Mouse (Mus musculus): ENCODE data around the gene Ceacam19.

The Ceacam19 gene

DNA sequence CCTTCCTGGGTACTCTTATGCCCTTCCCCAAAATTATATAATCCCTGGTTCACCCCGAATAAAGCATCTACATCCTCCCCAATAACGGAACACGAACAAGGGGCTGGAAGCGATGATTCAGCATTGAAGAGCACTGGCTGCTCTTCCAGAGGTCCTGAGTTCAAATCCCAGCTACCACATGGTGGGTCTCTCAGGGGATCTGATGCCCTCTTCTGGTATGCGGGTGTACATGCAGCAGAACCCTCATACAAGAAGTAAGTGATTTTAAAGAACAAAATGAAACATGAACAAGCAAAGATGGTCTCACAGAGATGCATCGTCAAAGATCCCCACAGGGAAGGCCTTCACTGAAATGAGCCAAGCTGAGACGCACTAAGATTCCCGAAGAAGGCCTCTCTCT is 7.0 kb downstream of the Ceacam19 start:
- DNase-seq (ENCODE audit: low spot score in 2 of 2) = no peak

DNA sequence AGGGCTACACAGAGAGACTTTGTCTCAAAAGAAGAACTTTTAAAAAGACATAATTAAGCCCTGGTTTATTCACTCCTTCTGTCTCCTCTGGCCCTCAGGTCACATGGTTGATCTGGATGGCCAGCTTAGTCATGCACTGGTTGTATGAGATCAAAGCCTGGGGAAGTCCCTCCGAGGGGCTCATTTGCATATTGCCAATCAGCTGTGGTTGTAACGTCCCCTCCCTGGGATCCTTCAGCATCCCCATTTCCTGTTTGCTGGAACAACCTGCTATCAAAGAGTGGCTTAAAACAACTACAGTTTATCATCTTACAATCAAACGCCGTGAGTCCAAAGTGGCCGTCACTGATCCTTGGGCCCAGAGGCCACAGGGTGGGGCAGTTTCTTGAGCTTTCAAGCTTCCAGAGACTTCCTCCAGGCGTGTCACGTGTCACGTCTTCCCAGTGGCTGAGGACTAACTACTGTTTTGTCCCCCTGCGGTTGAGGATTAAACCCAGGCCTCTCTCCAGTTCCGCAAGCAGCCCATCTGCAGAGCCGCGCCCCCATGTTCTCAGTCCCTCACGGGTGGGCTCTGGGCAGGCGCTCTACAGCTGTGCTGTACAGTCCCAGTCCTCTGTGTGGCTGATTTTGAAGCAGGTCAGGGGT is 10.9 kb downstream of the Ceacam19 start:
- DNase-seq (ENCODE audit: low spot score in 2 of 2) = peak; percentile 21 to 64

DNA sequence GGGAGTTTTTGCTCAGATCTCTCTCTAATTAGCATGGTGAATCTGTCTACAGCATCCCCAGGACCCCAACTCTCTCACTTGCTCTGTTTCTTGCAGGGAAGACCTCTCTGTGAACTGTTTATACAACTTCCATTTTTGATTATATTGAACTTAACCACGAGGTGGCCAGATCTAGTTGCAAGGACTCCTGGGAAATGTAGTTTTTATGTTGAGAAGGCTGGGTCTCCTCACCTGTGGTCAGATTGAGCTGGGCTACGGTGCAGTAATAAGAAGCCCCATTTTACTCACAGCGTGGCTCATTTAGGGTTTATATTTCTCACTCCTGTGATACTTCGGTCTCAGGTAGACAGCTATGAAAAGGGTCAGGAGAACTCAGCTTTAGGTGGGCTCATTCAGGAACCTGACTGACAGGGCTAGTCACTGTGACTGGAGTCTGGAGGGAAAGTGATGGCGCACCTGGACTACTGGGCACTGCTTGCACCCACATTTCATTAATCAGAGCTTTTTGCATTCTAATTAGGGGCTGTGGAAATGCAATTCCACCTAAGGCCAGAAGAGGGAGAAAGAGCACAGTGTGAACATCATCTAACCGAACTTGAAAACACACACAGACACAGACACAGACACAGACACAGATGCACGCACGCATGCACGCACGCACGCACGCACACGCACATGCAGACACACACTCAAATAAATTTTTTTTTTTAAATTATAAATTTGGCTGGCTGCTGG is 11.7 kb downstream of the Ceacam19 start:
- DNase-seq (ENCODE audit: low spot score in 2 of 2) = peak; percentile 18 to 64

DNA sequence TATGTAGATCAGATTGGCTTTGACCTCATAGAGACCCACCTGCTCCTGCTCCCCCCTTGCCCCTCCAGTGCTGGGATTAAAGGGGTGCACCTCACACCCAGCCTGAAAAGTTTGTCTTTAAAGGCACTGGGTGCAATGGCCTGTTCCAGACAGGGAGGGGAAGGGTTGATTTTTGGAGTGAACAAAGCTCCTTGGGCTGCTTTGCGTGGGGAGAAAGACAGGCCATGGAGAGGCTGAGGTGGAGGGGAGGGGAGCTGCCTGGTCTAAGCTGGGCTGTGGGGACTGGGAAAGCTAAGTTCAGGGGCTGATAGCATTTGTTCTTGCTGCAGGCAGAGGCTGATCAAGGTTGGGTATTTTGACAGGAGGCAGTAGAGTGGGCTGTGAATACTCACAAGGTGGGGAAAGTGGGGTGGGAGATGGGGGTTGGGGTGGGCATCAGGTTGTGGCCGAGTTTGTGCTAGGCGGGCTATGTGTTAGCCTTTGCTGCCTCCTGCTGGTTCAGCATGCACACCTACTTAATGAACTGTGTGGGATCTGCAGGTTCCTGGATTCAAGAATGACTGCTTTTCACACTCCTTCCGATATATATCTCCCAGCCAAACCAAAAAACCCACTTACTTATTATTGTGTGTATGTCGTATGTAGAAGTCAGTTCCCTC is 15.7 kb downstream of the Ceacam19 start:
- peak; percentile 33 to 73 for DNase-seq (ENCODE audit: low spot score in 2 of 2)

DNA sequence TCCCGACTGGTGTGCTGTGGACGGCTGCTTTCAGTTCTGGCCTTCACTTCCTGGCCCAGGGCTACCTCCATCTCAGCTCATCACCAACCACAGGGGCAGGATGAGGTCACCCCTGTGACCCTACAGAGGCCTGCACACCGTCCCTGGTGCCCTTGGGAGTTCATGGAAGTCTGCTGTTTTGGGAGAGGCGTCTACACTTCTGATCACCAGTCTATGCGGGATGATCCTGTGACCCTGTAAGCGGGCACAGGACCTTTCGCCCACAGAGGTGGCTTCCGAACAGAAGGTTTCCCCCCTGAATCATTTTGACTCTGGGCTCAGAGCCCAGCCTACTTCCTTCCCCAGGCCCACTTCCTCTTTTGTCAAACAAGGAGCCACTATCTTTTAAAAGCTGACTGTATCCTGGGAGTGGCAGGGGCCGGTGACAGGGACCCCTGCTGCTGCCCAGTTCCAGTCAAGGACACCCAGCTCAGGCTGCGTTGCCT is 16.6 kb downstream of the Ceacam19 start:
- peak; percentile 39 to 60 for DNase-seq (ENCODE audit: low spot score in 2 of 2)

DNA sequence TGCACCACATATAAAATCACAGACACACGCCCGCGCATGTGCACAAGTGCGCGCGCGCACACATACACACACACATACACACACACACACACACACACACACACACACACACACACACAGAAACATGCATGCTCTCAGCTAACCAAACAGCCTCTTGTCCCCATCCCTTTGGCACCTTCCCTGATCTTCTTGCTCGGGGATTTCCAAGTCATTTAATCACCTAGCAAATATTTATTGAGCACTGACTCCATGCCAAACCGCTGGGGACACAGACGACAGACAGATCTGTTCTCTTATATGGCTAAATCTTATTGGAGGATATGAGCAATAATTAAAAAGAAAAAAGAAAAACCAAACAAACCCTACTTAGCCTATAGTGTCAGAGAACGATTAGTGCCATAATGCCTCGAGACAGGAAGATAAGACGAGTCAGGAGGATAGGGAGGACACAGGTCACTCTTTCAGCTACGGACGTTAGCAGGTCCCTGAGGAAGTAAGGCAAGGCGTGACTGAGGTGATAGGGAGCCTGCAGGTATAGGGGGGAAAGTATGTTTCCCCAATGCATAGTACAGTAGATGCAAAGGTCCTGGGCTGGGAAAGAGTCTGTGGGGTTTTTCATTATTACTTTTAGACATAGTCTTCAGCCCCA is 19.9 kb downstream of the Ceacam19 start:
- DNase-seq (ENCODE audit: low spot score in 2 of 2) = no peak

DNA sequence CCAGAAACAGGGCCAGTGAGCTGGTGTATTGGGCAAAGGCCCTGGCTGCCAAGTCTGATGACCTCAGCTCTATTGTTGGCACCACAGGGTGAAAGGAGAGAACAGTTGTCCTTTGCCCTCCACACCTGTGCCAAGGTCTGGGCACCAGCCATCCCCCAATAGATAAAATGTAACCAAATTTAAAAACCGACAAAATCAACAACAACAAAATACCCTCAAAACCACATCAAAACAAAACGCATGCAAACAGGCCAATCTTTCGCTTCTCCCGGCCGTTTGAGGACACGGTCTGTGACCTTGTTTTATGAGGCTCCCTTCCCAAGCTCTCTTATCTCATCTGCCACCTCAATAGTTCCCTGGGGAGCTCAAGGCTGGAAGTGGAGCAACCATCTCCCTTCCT is 21.3 kb downstream of the Ceacam19 start:
- DNase-seq (ENCODE audit: low spot score in 2 of 2) = no peak

DNA sequence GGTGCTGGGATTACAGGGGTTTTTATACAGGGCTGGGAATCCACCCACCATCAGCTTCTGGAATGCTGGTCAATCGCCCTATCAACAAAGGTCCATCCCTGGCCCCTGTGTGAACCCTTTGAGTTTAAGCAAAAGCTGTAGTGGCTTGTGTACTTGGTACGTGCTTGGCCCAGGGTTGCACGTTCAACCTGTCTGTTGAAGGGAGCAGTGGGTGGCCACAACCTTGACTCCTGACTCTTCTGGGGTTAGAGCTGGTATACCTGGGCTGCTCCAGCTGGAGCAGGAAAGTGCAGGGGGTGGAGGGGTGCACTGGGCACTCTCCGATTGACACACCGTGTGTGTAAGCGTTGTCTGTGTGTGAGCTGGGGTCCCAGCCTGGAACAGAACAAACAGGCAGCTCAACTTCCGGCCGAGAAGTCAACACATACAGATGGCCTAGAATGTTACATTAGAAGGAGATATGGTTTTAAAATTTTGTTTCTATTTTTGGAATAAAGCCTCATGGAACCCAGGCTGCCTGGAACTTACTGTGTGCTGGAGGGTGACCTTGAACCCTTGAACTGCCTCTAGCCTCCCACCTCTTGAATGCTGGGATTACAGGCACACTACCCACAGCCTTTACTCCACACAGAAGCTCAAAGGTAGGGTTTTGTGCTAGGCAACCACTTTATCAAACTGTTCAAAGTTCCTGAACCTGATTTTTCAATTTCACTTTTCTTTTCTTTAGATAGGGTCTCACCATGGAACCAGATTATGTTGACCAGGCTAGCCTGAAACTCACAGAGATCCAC is 22.3 kb downstream of the Ceacam19 start:
- DNase-seq (ENCODE audit: low spot score in 2 of 2) = no peak

DNA sequence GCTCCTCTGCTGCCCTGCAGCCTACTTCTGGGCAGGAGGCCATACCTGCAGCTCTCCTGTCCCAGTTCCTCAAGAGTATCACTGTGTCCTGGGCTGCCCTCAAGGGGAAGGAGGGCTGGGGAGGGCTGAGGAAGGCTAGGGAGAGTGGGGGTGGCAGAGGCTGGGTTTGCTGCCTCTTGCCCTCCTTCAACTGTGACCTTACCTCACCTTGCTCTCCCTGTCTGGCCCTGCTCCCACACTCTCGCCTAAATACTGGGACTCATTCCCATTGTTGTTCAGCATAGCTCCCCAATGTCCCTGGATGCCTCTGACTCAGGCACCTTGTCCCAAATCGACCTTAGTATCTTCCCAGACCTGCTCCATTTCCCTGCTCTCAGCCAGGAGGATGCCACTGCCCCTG is 23.5 kb downstream of the Ceacam19 start:
- no peak for DNase-seq (ENCODE audit: low spot score in 2 of 2)

DNA sequence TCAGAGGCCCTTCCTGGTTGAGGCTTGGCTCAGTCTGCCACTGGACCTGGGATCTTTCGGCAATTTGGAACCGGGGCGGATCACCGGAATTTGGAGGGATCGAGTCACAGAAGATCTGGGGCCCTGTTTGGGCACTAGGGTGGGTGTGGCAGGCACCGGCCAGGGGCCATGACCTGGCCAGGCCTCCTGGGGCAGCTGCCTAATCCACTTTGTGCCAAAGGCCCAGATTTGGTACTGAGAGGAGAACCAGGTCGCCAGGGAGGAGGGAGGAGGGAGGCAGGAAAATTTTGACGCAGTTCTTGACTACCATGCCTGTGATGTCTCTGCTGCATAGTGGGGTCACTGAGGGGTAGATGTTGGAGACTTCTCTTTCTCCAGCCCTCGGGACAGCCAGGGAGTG is 26.6 kb downstream of the Ceacam19 start, which contains the start of gene Ceacam16:
Ceacam16 (minus strand) TSS at position 101 of the 400 bp plus-strand sequence.
- DNase-seq (ENCODE audit: low spot score in 2 of 2) = no peak

DNA sequence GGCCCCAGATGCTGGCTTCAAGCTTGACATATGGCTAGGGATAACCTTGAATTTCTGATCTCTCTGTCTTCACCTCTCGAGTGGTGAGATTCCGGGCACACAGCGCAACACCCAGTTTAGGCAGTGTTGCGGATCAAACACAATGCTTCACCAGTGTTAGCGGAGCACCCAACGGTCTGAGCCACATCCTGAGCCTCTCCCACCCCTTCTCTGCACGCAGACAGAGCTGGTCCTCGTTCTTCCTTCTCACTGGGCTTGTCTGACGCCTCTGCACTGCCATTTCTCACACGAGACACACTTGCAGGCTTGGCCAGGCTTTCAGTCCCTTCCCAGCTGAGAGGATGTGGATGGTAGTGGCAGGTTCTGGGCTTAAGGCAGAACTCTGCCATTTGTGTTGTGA is 28.0 kb downstream of the Ceacam19 start:
- no peak for DNase-seq (ENCODE audit: low spot score in 2 of 2)

DNA sequence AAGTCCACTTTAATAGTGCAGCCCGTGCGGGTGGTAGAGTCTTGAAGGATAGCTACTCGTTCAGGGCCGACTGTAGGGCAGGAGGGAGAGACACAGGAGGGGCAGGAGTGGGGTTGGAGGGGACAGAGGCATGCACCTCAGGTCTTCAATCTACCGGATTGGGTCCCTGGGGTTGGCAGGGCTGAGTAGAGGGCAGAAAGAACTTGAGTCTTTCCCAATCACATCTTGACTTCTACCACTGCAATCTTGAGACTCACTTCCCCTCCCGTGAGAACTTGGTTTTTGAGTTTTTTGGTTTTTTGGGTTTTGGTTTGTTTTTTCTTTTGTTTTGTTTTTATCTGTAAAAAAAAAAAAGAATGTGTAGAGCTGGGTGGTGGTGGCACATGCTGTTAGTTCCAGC is 31.5 kb downstream of the Ceacam19 start:
- DNase-seq (ENCODE audit: low spot score in 2 of 2) = no peak

DNA sequence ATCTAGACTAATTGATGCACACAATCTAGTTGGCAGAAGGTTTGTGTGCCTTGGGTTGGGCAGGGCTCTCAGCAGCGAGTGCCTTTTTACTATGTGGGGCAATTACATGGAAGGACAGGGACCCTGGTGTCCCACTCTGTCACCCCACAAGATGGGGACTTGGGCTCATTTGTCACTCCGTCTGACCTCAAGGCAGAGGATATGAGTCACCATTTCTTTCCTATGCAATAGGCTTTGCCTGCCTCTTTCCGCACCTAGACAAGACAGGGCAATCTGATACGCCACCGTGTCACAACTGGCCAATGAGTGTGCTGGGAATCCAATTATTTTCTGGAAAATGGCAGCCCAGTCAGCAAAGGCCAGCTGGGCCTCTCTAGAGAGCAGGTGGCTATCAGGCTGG is 32.1 kb downstream of the Ceacam19 start:
- DNase-seq (ENCODE audit: low spot score in 2 of 2) = no peak

DNA sequence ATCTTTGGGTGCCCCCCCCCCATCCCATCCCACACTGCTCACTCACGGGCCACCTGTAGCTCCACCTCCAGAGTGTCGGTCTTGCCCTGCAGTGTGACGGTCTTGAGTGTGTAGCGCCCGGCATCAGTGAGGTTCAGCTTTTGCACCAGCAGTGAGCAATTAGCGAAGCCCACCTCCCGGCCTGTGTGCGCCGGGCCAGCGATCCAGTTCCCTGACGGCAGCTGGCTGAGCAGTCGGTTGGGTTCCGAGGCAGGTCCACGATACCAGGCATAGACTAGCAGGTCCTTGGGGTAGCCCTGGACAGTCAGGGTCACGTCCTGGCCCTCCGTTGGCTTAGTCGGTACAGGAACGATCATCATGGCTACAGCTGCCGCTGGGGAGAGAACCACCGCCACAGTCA is 34.2 kb downstream of the Ceacam19 start:
- no peak for DNase-seq (ENCODE audit: low spot score in 2 of 2)

DNA sequence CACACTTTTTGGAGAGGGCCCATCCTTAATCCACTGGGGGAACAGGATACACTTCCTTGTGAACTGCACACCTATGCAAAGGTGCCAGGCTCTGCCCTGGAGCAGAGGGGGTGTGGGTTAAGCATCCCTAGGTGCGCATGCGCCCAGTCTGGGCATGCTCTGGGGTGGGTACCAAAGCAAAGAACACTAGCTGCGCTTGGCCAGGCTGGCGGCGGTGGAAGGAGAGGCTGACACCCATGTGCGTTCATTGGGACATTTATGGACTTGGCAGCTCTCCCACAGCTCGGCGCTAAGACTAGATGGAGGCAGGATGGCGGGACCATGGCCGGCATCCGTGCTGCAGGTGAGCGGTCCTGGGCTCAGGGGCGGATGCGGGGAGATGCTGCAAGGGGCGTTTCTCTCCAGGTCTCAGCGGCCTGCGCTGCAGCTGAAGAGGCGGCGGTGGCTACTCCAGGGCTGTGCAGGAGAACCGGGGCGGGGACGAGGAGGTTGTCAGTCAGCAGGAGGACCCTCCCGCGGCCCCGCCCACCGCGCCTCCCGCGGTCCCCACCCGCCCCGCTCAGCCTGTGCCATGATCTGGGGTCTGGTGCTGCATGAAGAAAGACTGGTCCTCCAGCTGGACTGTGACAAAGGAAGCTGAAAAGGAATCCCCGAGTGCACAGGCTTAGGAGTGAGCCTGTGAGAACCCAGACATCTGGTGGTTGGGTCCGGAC is 35.8 kb downstream of the Ceacam19 start, which contains the start of gene Gm19345:
Gm19345 (plus strand) TSS at position 146 of the 713 bp plus-strand sequence.
- no peak for DNase-seq (ENCODE audit: low spot score in 2 of 2)

DNA sequence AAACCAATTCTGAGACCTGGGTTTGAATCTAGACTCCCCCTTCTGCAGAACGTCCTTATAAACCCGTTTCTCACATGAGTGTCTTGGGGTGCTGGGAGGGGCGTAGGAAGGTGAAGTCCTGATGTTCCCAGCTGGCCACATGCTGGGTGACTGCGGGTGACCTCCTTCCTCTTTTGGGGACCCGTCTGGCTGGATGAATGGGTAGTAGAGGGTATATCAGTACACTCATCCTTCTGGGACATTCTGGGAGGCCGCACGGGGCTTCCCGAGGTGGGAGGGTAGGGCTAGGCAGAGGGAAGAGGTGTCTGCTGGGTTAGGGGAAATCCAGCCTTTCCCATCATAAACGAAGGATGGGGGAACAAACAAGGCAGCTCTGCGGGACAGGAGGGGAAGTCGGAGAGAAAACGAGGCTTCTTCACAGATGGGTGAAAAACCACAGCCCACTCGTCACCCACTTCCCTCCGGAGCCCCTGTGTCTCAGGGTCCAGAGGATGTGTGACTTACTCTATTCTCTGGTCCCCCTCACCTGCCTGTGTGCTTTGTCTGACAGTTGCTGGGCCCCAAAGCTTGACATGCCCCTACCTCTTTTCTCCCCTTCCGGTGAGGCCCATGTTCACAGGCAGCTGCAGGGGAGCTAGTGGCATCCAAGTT is 43.1 kb downstream of the Ceacam19 start:
- peak; percentile 26 to 47 for DNase-seq (ENCODE audit: low spot score in 2 of 2)

DNA sequence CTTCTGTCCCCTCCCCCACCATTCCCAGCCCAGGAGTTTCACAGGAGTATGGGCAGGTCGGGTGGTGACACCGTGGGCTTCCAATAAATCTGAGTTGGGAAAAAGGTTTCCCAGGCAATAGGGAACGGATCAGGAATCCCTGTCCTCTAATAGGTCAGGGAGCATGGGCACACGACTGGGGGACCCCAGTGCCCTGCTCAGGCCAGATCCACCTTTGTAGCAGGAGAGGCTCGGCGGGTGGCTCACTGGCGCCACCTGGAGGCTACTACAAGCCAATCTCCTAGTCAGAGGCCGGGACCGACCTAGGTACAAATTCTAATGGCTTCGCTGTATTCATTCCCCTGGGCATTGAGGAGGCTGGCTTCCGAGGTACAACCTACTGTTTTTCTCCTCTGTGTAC is 44.2 kb downstream of the Ceacam19 start:
- DNase-seq (ENCODE audit: low spot score in 2 of 2) = peak; percentile 55 to 79

DNA sequence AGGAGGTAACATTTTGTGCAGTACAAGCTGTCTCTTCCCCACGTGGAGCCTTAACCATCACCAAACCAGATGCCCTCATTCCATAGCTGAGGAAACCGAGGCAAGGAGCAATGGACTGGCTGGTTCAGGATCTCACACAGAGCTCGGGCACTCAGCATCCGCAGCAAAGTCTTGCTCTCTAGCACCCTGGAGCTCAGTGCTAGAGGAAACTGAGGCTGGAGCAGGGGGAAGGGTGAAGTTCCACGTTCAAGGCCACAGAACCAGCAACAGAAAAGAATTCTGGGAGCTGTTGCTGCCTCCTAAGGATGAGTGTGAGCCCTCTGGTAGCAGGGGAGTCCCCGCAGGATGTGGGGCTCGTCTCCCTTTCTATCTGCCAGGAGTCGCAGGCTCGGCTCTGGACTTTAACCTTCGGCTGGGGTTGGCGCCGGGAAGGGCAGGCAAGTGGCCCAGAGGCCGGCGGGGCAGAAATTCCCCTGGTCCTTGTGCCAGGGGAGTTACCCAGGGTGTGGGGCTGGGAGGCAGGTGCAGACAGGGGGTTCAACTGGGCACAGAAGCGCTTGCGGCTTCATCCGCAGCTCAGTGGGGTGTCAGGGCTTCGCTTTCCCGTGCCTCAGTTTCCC is 44.8 kb downstream of the Ceacam19 start:
- no peak for DNase-seq (ENCODE audit: low spot score in 2 of 2)

DNA sequence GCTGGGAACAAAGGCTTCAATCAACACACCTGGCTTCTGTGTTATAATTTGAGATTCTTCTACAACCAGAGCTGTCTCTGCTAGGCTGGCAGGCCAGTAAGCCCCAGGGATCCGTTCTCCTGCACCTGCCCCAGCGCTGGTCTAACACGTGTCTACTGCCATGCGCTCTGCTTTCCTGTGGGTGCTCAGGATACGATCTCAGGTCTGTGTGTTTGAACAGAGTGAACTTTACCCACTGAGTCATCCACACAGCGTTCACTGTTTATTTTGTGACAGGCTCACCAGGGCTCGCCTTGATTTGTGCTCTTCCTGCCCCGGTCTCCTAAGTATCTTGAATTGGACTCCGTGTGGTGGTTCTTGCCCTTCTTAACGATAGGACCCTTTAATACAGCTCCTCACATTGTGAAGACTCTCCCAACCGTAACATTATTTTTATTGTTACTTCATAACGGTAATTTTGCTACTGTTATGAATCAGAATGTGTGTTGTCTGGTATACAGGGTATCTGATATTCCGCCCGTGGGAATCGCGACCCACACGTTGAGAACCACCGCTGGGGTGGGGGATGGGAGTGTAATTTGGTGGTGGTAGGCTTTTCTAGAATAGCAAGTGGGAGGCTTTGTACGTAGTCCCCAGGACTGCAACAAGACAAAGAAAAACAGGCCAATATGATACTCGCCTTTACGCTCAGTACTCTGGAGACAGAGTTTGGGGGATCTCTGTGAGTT is 45.9 kb downstream of the Ceacam19 start:
- DNase-seq (ENCODE audit: low spot score in 2 of 2) = no peak

Data from spleen, postnatal 10 days (tissue).